Mouse (Mus musculus) frontal cortex, postnatal 14 days (tissue): ENCODE data around the gene Crybb1.
A peak's percentile ranks its signal among the peaks of the same experiment; 100 is the strongest.

Source experiments
- DNase-seq, 2 experiments: peaks; one replicate each; pipeline ENCODE4 v3.0.0; 2022; ENCODE audit warnings: low spot score in 2 of 2

Gene Crybb1

GRCm38 (mm10) chr5:112266011-112266777 lies 10.6 kb downstream of the Crybb1 start:
- no peak for DNase-seq

- DNase-seq = peak in 1 of 2 experiments; percentile 23
Measured at GRCm38 (mm10) chr5:112270764-112271541, 15.3 kb downstream of the Crybb1 start.

- DNase-seq = no peak
Measured at GRCm38 (mm10) chr5:112272934-112273333, 17.3 kb downstream of the Crybb1 start.

- DNase-seq = no peak
Measured at GRCm38 (mm10) chr5:112273746-112274463, 18.3 kb downstream of the Crybb1 start.

GRCm38 (mm10) chr5:112275021-112275804 lies 19.6 kb downstream of the Crybb1 start:
- DNase-seq = no peak

- peak; percentile 100 for DNase-seq
Measured at GRCm38 (mm10) chr5:112276267-112276873, 20.8 kb downstream of the Crybb1 start, which contains the start of gene Tpst2. Tpst2 (plus strand) TSS chr5:112276691.

GRCm38 (mm10) chr5:112276907-112277348 lies 21.3 kb downstream of the Crybb1 start:
- no peak for DNase-seq

GRCm38 (mm10) chr5:112277906-112278470 lies 22.4 kb downstream of the Crybb1 start:
- DNase-seq = no peak

GRCm38 (mm10) chr5:112279181-112280021 lies 23.8 kb downstream of the Crybb1 start:
- no peak for DNase-seq

GRCm38 (mm10) chr5:112280151-112280550 lies 24.5 kb downstream of the Crybb1 start:
- no peak for DNase-seq

- DNase-seq = no peak
Measured at GRCm38 (mm10) chr5:112280863-112281660, 25.4 kb downstream of the Crybb1 start.

- DNase-seq = no peak
Measured at GRCm38 (mm10) chr5:112281676-112282075, 26.1 kb downstream of the Crybb1 start.

GRCm38 (mm10) chr5:112282123-112282779 lies 26.6 kb downstream of the Crybb1 start:
- no peak for DNase-seq

- DNase-seq = no peak
Measured at GRCm38 (mm10) chr5:112282780-112283482, 27.3 kb downstream of the Crybb1 start.

GRCm38 (mm10) chr5:112283543-112284202 lies 28.1 kb downstream of the Crybb1 start:
- no peak for DNase-seq

GRCm38 (mm10) chr5:112284203-112284582 lies 28.6 kb downstream of the Crybb1 start:
- DNase-seq = no peak

- no peak for DNase-seq
Measured at GRCm38 (mm10) chr5:112285548-112286085, 30.0 kb downstream of the Crybb1 start.
